Mouse (Mus musculus) right cerebral cortex, postnatal 36 days (tissue): ENCODE results near the gene Wbp11.

Experiments used
- DNase-seq, 2 experiments: peaks; one replicate each; pipeline ENCODE4 v3.0.0; 2022; ENCODE audit warnings: low spot score in 2 of 2, mixed read lengths in 1 of 2

Gene Wbp11

GRCm38 (mm10) chr6:136827881-136828561 is at the start of gene Wbp11:
Gene Wbp11 (minus strand): TSS chr6:136828233.
- DNase-seq: peak; percentile 96 to 97

GRCm38 (mm10) chr6:136875670-136876069 is 47.6 kb upstream of the Wbp11 start, which contains the start of gene Mgp:
Gene Mgp (minus strand): TSS chr6:136875823.
- DNase-seq: peak; percentile 45 to 58

- peak; percentile 23 to 26 for DNase-seq
Observed at GRCm38 (mm10) chr6:136874599-136874998, 46.6 kb upstream of the Wbp11 start.

GRCm38 (mm10) chr6:136868921-136869320 is 40.9 kb upstream of the Wbp11 start:
- no peak for DNase-seq

- DNase-seq: no peak
Observed at GRCm38 (mm10) chr6:136866150-136866549, 38.1 kb upstream of the Wbp11 start.

GRCm38 (mm10) chr6:136865360-136865759 is 37.3 kb upstream of the Wbp11 start:
- no peak for DNase-seq

GRCm38 (mm10) chr6:136861020-136861419 is 33.0 kb upstream of the Wbp11 start:
- no peak for DNase-seq

GRCm38 (mm10) chr6:136858420-136858819 is 30.4 kb upstream of the Wbp11 start:
- DNase-seq: no peak

- no peak for DNase-seq
Observed at GRCm38 (mm10) chr6:136857873-136858260, 29.8 kb upstream of the Wbp11 start.

GRCm38 (mm10) chr6:136857186-136857872 is 29.3 kb upstream of the Wbp11 start, which contains the start of gene Art4:
Gene Art4 (minus strand): TSS chr6:136857733.
- no peak for DNase-seq

- no peak for DNase-seq
Observed at GRCm38 (mm10) chr6:136856071-136856636, 28.1 kb upstream of the Wbp11 start.

GRCm38 (mm10) chr6:136855183-136855582 is 27.1 kb upstream of the Wbp11 start:
- DNase-seq: no peak

- DNase-seq: no peak
Observed at GRCm38 (mm10) chr6:136854361-136854781, 26.3 kb upstream of the Wbp11 start.

GRCm38 (mm10) chr6:136852762-136853161 is 24.7 kb upstream of the Wbp11 start:
- DNase-seq: no peak

- DNase-seq: no peak
Observed at GRCm38 (mm10) chr6:136852348-136852747, 24.3 kb upstream of the Wbp11 start.

- no peak for DNase-seq
Observed at GRCm38 (mm10) chr6:136850267-136850666, 22.2 kb upstream of the Wbp11 start.

GRCm38 (mm10) chr6:136848971-136849370 is 20.9 kb upstream of the Wbp11 start:
- no peak for DNase-seq

- DNase-seq: no peak
Observed at GRCm38 (mm10) chr6:136848399-136848798, 20.4 kb upstream of the Wbp11 start.

GRCm38 (mm10) chr6:136847790-136848189 is 19.8 kb upstream of the Wbp11 start:
- peak in 1 of 2 experiments; percentile 12 for DNase-seq

- no peak for DNase-seq
Observed at GRCm38 (mm10) chr6:136847267-136847666, 19.2 kb upstream of the Wbp11 start.

GRCm38 (mm10) chr6:136845706-136846480 is 17.9 kb upstream of the Wbp11 start:
- no peak for DNase-seq

GRCm38 (mm10) chr6:136844903-136845302 is 16.9 kb upstream of the Wbp11 start:
- no peak for DNase-seq
